In genomic region chr1:140614840-140615239, GRCm38 (mm10) we compare ENCODE assay signal across 32 mouse cellular contexts.
"Had no signal": no experiment of that assay in that cellular context is flagged by ENCODE, and none has a peak within 500 bp of the region (broad histone marks: within the 10 kb centered on the region; RNA-seq: fewer than 3 reads in every experiment).

No protein-coding gene starts in this region.

- H3K36me3 ChIP-seq: heart, embryonic 10.5 days; heart, embryonic 12.5 days; heart, embryonic 13.5 days; heart, embryonic 15.5 days; hindbrain, embryonic 10.5 days; hindbrain, embryonic 12.5 days; hindbrain, embryonic 13.5 days; hindbrain, embryonic 15.5 days; kidney, embryonic 15.5 days had no signal

- ATAC-seq: hindbrain, embryonic 16.5 days; hindbrain, postnatal 0 days; inflammation-experienced regulatory T-cells, adult 6 months; intestine, embryonic 16.5 days had no signal

- H3K4me2 ChIP-seq: heart, embryonic 11.5 days; heart, embryonic 12.5 days; heart, embryonic 13.5 days; heart, embryonic 15.5 days; hindbrain, embryonic 12.5 days; hindbrain, embryonic 13.5 days; hindbrain, embryonic 14.5 days; hindbrain, embryonic 15.5 days; kidney, embryonic 15.5 days had no signal

- H3K9me3 ChIP-seq: heart, embryonic 10.5 days; heart, embryonic 12.5 days; heart, embryonic 13.5 days; heart, embryonic 15.5 days; hindbrain, embryonic 10.5 days; hindbrain, embryonic 12.5 days; hindbrain, embryonic 13.5 days; hindbrain, embryonic 15.5 days; kidney, embryonic 15.5 days had no signal

- H3K27ac ChIP-seq: heart, embryonic 10.5 days; heart, embryonic 13.5 days; heart, embryonic 15.5 days; hindbrain, embryonic 10.5 days; hindbrain, embryonic 12.5 days; hindbrain, embryonic 13.5 days; hindbrain, embryonic 14.5 days; hindbrain, embryonic 15.5 days; hindbrain, postnatal 0 days; kidney, embryonic 15.5 days; layer of hippocampus, adult 2 months; left cerebral cortex, adult 2 months had no signal

- H3K4me1 ChIP-seq: heart, embryonic 10.5 days; heart, embryonic 12.5 days; heart, embryonic 13.5 days; heart, embryonic 15.5 days; hindbrain, embryonic 10.5 days; hindbrain, embryonic 12.5 days; hindbrain, embryonic 13.5 days; hindbrain, embryonic 15.5 days; kidney, embryonic 15.5 days had no signal

- H3K9ac ChIP-seq: heart, embryonic 12.5 days; heart, embryonic 13.5 days; heart, embryonic 15.5 days; hindbrain, embryonic 12.5 days; hindbrain, embryonic 13.5 days; hindbrain, embryonic 14.5 days; hindbrain, embryonic 15.5 days; kidney, embryonic 15.5 days had no signal

- H3K4me3 ChIP-seq: heart, embryonic 10.5 days; heart, embryonic 12.5 days; heart, embryonic 13.5 days; heart, embryonic 15.5 days; hindbrain, embryonic 10.5 days; hindbrain, embryonic 12.5 days; hindbrain, embryonic 13.5 days; hindbrain, embryonic 15.5 days; kidney, embryonic 15.5 days; layer of hippocampus, adult 2 months; left cerebral cortex, adult 2 months had no signal

- DNase-seq: heart, postnatal 10 days; heart, postnatal 14 days; heart, postnatal 36 days; heart, postnatal 4 days; kidney, adult 11 months; kidney, adult 18-20 months; kidney, adult 8-10 months; kidney, adult 9 months; kidney, postnatal 10 days; kidney, postnatal 14 days; kidney, postnatal 25 days; kidney, postnatal 36 days; kidney, postnatal 4 days; layer of hippocampus, adult 9-11 months; layer of hippocampus, postnatal 36 days had no signal

- H3K27me3 ChIP-seq: heart, embryonic 12.5 days; heart, embryonic 13.5 days; heart, embryonic 15.5 days; hindbrain, embryonic 12.5 days; hindbrain, embryonic 13.5 days; hindbrain, embryonic 15.5 days; kidney, embryonic 15.5 days had no signal
